Mouse (Mus musculus) liver, embryonic 14.5 days (tissue): ENCODE data around the gene Prpf8.

ENCODE experiments used
- CTCF ChIP-seq: IDR thresholded peaks from 2 replicates; pipeline ENCODE4 v1.5.1; 2016; ENCODE audit warnings: antibody characterized with exemption, low read depth, control low read depth
- EP300 ChIP-seq: IDR thresholded peaks from 2 replicates; pipeline ENCODE4 v1.6.1; 2016; ENCODE audit warnings: antibody characterized with exemption, low read depth

- TF ChIP-seq EP300 = no peak
- TF ChIP-seq CTCF = no peak
Observed at GRCm38 (mm10) chr11:75534286-75535033, 47.8 kb downstream of the Prpf8 start.
